Mouse (Mus musculus) heart, postnatal 0 days (tissue): ENCODE measurements around the gene Zmym4.

ENCODE experiments used
- CTCF ChIP-seq: IDR thresholded peaks from 2 replicates; pipeline ENCODE4 v1.5.1; 2016; ENCODE audit warnings: antibody characterized with exemption, control low read depth, low read depth
- EP300 ChIP-seq: IDR thresholded peaks from 2 replicates; pipeline ENCODE4 v1.6.1; 2016; ENCODE audit warnings: antibody characterized with exemption, low read depth

- no peak for TF ChIP-seq CTCF
- no peak for TF ChIP-seq EP300
These were observed 32.7 kb upstream of the Zmym4 start for GRCm38 (mm10) chr4:127000601-127001105.
